Mouse (Mus musculus) embryonic stem cell, embryonic (primary cell): Measurements from ENCODE around the gene Pa2g4.

Source experiments
- CTCF ChIA-PET, 4 experiments: fragments of 300-600 bp in 2 of 4; fragments of 350-600 bp in 2 of 4; sonication (Branson Sonifier 250); formaldehyde crosslinking; loops; one replicate each; lab custom pipeline; 2022; ENCODE audit warnings: inconsistent platforms in 2 of 4; lab: Charles Lee
- POLR2A ChIA-PET, 4 experiments: fragments of 300-600 bp in 2 of 4; fragments of 350-600 bp in 2 of 4; sonication (Branson Sonifier 250); formaldehyde crosslinking; loops; one replicate each; lab custom pipeline; 2022; ENCODE audit warnings: antibody characterized with exemption in 4 of 4, inconsistent platforms in 1 of 4; lab: Charles Lee

Pa2g4 gene

GRCm38 (mm10) chr10:128588775-128589463, 23.1 kb upstream of the Pa2g4 start:
- ChIA-PET CTCF (interaction anchor here in 1 of 4 experiments (1.9 to 2.3 kb wide), 3 partner anchors 16 to 178 kb away, joined by 9 to 14 read pairs (median 10); partner anchors contain the start of genes Nabp2, Pa2g4 and Rnf41), POLR2A (interaction anchor here in 2 of 4 experiments (0.6 to 5.3 kb wide), 8 partner anchors 11 to 63 kb away, joined by 3 to 28 read pairs (median 8); partner anchors contain the start of genes Pa2g4 (in 2 of the 2), Esyt1 (in 1 of the 2) and Zc3h10 (in 1 of the 2))

DNA sequence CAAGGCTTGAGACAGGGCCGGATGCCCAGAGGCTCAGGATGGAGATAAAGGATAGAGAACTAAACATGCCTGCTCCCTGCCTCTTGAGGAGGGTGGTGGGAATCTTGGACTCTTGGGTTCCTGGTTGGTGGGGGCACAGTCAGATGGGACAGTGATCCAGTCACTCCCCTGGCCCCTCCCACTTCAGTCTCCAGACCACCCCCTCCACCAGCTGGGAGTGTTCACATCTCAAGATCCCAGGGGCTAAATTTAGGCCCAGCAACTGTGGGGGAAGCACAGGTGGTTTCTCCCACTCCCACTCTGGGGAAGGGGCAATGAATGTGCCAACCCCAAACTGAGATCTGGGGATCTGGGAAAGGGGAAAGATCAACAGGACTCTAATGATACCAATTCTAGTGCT, 22.3 kb upstream of the Pa2g4 start:
- ChIA-PET POLR2A (interaction anchor here in 3 of 4 experiments (0.6 to 5.3 kb wide), 8 partner anchors 12 to 126 kb away, joined by 3 to 28 read pairs (median 5); partner anchors contain the start of gene Pa2g4 (in 3 of the 3)), CTCF (interaction anchor here in 1 of 4 experiments (1.2 kb wide), 1 partner anchor 25 kb away, joined by 3 read pairs; no protein-coding TSS in a partner anchor)

DNA sequence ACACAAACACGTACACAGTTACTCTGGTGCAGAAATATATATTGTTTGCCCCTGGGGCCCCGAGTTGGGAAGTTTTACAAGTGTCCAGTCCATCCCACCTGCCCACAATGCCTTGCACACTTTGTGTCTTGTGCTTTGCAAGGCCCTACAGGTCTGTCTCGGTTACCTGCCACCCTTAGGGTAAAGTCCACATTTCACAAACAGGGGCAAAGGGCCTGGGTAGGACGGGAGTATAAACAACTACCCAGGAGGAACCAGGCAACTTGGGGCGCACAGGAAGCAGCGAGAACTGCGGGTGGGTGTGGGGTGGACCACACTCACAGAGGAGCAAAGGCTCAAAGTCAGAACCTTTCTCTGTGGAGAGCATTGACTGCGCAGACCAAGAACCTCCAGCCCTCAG, 21.9 kb upstream of the Pa2g4 start:
- ChIA-PET CTCF (interaction anchor here in 1 of 4 experiments (1.2 kb wide), 1 partner anchor 25 kb away, joined by 3 read pairs; no protein-coding TSS in a partner anchor), POLR2A (interaction anchor here in 3 of 4 experiments (1.0 to 3.0 kb wide), 12 partner anchors 11 to 126 kb away, joined by 3 to 16 read pairs (median 5); partner anchors contain the start of genes Pa2g4 (in 3 of the 3), Rab5b (in 1 of the 3) and Zc3h10 (in 1 of the 3))

DNA sequence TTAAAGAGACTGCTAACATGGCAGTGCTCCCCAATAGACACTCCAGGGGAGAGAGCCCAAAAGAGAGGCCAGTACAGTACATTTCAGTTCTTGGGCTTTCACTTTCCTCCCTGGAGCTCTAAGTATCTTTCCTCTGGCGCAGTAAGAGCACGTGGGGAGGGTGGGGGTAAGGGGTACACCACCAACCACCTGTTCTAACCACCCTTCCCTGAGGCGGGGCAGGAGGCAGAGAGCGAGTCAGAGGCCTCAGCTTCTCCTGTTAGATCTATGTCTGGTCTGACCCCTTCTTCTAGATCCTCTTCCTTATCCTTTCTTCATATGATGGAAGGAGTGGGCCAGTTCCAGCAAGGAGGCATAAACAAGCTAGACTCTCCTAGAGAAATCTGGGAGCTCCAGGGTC, 21.3 kb upstream of the Pa2g4 start:
- ChIA-PET CTCF (interaction anchor here in 3 of 4 experiments (0.6 to 1.2 kb wide), 5 partner anchors 12 to 496 kb away, joined by 3 to 4 read pairs (median 3); partner anchors contain the start of gene Baz2a (in 1 of the 3)), POLR2A (interaction anchor here in 3 of 4 experiments (0.5 to 3.0 kb wide), 23 partner anchors 9 to 496 kb away, joined by 3 to 16 read pairs (median 4); partner anchors contain the start of genes Pa2g4 (in 3 of the 3), Zc3h10 (in 2 of the 3), Baz2a (in 1 of the 3) and Cdk2 (in 1 of the 3))

GRCm38 (mm10) chr10:128586546-128586945, 20.8 kb upstream of the Pa2g4 start:
- CTCF ChIA-PET = interaction anchor here in 3 of 4 experiments (0.6 to 1.1 kb wide), 5 partner anchors 12 to 496 kb away, joined by 3 to 4 read pairs (median 3); partner anchors contain the start of gene Baz2a (in 1 of the 3)
- POLR2A ChIA-PET = interaction anchor here (0.6 to 3.0 kb wide), 21 partner anchors 9 to 495 kb away, joined by 3 to 16 read pairs (median 4); partner anchors contain the start of genes Pa2g4 (in 3 of the 4), Zc3h10 (in 2 of the 4), Baz2a (in 1 of the 4) and Rab5b (in 1 of the 4)

GRCm38 (mm10) chr10:128584386-128584785, 18.6 kb upstream of the Pa2g4 start:
- ChIA-PET POLR2A (interaction anchor here in 3 of 4 experiments (0.5 to 3.7 kb wide), 89 partner anchors 9 to 639 kb away, joined by 3 to 88 read pairs (median 4); partner anchors contain the start of genes Pa2g4 (in 3 of the 3), Zc3h10 (in 3 of the 3), Cnpy2 (in 2 of the 3) and Esyt1 (in 2 of the 3)), CTCF (interaction anchor here (0.5 to 2.8 kb wide), 28 partner anchors 10 to 329 kb away, joined by 3 to 13 read pairs (median 5); partner anchors contain the start of genes Esyt1 (in 1 of the 4), Myl6 (in 1 of the 4), Myl6b (in 1 of the 4) and Nabp2 (in 1 of the 4))

DNA sequence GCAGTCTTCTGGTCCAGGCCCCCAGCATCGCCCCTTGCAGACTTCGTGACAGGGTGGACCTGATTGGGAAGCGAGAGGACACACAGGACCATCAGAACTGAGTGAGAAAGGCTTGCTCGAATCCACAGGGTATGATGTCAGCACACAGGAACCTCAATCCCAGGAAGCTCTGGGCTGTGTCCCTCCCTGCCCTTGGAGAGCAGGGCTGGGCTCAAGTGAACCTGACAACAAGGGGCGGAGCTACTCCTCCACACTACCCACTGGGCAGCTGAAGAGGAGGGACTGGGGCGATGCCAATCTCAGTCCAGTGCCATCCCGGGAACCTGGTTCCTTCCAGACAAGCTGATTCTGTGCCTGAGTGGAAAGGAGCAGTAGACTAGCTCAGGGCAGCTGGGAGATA, 17.9 kb upstream of the Pa2g4 start:
- ChIA-PET POLR2A (interaction anchor here in 3 of 4 experiments (0.5 to 3.7 kb wide), 66 partner anchors 9 to 638 kb away, joined by 3 to 88 read pairs (median 6); partner anchors contain the start of genes Pa2g4 (in 3 of the 3), Zc3h10 (in 3 of the 3), Esyt1 (in 2 of the 3) and Bloc1s1 (in 1 of the 3)), CTCF (interaction anchor here (0.5 to 2.8 kb wide), 19 partner anchors 9 to 330 kb away, joined by 3 to 13 read pairs (median 5); partner anchors contain the start of genes Esyt1 (in 1 of the 4), Myl6 (in 1 of the 4), Myl6b (in 1 of the 4) and Pa2g4 (in 1 of the 4))

DNA sequence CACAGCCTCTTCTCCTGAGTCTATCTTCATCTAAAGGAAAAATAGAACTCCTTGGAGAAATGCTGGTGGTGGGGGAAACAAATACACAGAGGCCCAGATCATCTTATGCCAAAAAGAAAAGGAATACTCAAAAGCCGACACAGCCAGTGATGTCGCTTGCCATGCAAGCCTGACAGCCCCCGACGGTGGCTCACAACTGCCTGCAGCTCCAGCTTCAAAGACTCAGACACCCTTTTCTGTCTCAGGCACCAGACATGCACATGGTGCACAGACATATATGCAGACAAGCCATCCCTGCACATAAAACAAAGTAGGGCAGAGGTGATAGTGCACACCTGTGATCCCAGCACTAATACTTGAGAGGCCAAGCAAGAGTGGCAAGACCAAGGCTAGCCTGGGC, 13.9 kb upstream of the Pa2g4 start:
- ChIA-PET CTCF (interaction anchor here in 1 of 4 experiments (0.6 kb wide), 1 partner anchor 1324 kb away, joined by 3 read pairs; no protein-coding TSS in a partner anchor), POLR2A (interaction anchor here in 2 of 4 experiments (0.9 to 1.2 kb wide), 4 partner anchors 14 to 42 kb away, joined by 3 read pairs; partner anchors contain the start of genes Zc3h10 (in 2 of the 2) and Pa2g4 (in 1 of the 2))

- ChIA-PET CTCF (interaction anchor here in 1 of 4 experiments (0.6 kb wide), 1 partner anchor 1323 kb away, joined by 3 read pairs; no protein-coding TSS in a partner anchor), POLR2A (interaction anchor here in 2 of 4 experiments (0.6 to 1.2 kb wide), 5 partner anchors 13 to 83 kb away, joined by 3 to 4 read pairs (median 3); partner anchors contain the start of genes Zc3h10 (in 2 of the 2) and Pa2g4 (in 1 of the 2))
Measured at GRCm38 (mm10) chr10:128579298-128579697, 13.5 kb upstream of the Pa2g4 start.

- CTCF ChIA-PET = no interaction called here
Measured at GRCm38 (mm10) chr10:128578330-128578729, 12.5 kb upstream of the Pa2g4 start.

DNA sequence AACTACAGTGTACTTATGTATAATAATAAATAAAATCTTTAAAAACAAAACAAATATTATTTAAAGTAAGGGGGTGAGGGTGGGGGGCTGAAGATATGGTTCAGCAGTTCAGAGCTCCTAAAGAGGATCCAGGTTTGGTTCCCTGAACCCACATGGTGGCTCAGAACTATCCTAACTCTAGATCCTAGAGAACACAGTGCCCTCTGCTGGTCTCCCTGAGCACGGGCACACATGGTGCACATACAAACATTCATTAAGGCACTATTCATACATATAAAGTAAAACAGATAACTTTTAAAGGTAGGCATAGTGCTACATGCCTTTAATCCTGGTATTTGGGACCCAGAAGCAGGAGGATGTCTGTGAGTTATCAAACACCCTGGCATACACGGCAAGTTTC, 9.3 kb upstream of the Pa2g4 start:
- ChIA-PET CTCF (interaction anchor here (0.6 to 2.1 kb wide), 14 partner anchors 8 to 398 kb away, joined by 3 to 8 read pairs (median 4); partner anchors contain the start of genes Erbb3 (in 1 of the 4), Esyt1 (in 1 of the 4) and Pa2g4 (in 1 of the 4)), POLR2A (interaction anchor here in 3 of 4 experiments (0.9 to 2.2 kb wide), 9 partner anchors 9 to 47 kb away, joined by 3 to 11 read pairs (median 5); partner anchors contain the start of genes Pa2g4 (in 2 of the 3) and Erbb3 (in 1 of the 3))

More at GRCm38 (mm10) chr10:128578330-128578729, 12.5 kb upstream of the Pa2g4 start:
- POLR2A ChIA-PET = interaction anchor here in 1 of 4 experiments (2.0 kb wide), 1 partner anchor 12 kb away, joined by 9 read pairs; the partner anchor contains the start of gene Pa2g4

DNA sequence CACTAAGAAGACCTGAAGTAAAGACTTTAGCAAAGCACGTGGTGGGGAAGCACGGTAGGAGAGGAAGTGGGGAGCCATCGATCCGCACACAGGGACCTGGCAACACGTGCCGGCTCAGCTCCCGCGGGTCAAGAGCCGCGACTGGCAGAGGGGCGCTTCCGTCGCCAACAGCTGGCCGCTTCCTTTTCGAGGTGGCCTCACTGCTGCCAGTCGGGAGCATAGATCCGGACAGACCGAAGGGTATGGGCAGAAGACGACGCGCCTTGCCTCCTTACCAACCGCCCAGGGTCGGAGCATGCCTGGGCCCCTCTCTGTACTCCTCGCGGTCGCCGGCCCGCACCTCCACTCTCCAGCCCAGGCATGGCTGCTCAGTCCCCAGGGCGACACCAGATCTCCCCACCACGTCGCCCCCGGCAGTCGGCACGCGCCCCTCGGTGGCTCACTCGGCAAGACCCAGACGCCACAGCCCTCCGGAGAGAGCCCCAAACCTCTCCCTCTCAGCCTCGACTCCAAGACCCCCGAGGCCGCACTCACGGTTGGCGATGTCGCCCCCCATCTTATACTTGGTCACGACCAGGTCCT, 490 bp downstream of the Pa2g4 start:
- POLR2A ChIA-PET = interaction anchor here (0.5 to 12.1 kb wide), 121 partner anchors 8 to 928 kb away, joined by 3 to 250 read pairs (median 6); partner anchors contain the start of genes Zc3h10 (in 4 of the 4), Cdk2 (in 3 of the 4), Erbb3 (in 3 of the 4) and Myl6b (in 3 of the 4)

DNA sequence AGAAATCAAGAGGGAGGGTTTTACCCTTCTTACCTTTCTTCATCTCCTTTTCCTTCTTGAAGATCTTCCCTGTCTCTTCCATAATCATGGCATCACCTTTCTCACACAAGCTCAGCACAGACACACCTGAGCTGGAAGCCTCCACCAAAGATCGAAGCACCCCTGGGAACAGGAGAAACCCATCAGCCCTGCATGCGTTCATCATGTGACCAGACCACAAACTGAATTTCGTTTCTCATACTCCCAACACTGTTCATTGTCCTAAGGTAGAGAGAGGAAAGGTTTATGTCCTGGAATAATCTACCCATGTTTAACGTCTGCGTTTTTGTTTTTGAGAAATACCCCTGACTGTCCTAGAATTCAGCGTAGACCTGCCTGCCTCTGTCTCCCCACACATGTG, 2.2 kb downstream of the Pa2g4 start:
- CTCF ChIA-PET = interaction anchor here in 1 of 4 experiments (0.7 kb wide), 1 partner anchor 219 kb away, joined by 4 read pairs; no protein-coding TSS in a partner anchor
- POLR2A ChIA-PET = interaction anchor here in 3 of 4 experiments (0.6 to 12.1 kb wide), 21 partner anchors 8 to 1039 kb away, joined by 3 to 250 read pairs (median 4); partner anchors contain the start of genes Zc3h10 (in 2 of the 3), Esyt1 (in 1 of the 3), Nabp2 (in 1 of the 3) and Rab5b (in 1 of the 3)

More for the DNA sequence above, 490 bp downstream of the Pa2g4 start:
- CTCF ChIA-PET = interaction anchor here in 3 of 4 experiments (0.5 to 1.8 kb wide), 19 partner anchors 9 to 1029 kb away, joined by 3 to 18 read pairs (median 4); partner anchors contain the start of genes Cnpy2 (in 1 of the 3), Erbb3 (in 1 of the 3), Nabp2 (in 1 of the 3) and Rnf41 (in 1 of the 3)

DNA sequence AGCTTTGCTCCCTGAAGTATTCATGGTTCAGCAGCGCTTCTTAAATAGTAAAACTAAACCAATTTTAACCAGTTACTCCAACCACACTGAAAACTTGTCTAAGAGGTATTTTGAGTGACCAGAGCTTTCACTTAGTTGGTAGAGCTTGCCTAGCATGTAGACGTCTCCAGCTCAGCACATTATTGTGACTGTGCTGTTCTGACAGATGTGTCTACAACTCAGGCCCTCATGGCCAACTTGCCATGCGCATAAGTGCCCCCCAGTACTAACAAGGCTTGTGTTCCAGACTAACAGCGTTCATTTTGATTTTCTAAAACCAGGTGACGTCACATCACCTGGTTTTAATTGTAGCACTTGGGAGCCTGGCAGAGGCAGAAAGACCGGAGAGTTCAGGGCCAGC, 8.8 kb downstream of the Pa2g4 start:
- CTCF ChIA-PET = interaction anchor here (0.6 to 1.6 kb wide), 10 partner anchors 9 to 334 kb away, joined by 3 to 8 read pairs (median 3); partner anchors contain the start of genes Pa2g4 (in 1 of the 4) and Zc3h10 (in 1 of the 4)

GRCm38 (mm10) chr10:128556286-128556685, 9.5 kb downstream of the Pa2g4 start:
- POLR2A ChIA-PET = interaction anchor here (0.6 to 12.1 kb wide), 13 partner anchors 8 to 192 kb away, joined by 3 to 250 read pairs (median 9); partner anchors contain the start of genes Pa2g4 (in 4 of the 4), Zc3h10 (in 3 of the 4), Esyt1 (in 1 of the 4) and Myl6b (in 1 of the 4)
- CTCF ChIA-PET = interaction anchor here (0.6 to 1.6 kb wide), 12 partner anchors 9 to 335 kb away, joined by 3 to 8 read pairs (median 3); partner anchors contain the start of genes Pa2g4 (in 2 of the 4) and Zc3h10 (in 1 of the 4)

More for the DNA sequence above, 8.8 kb downstream of the Pa2g4 start:
- POLR2A ChIA-PET = interaction anchor here (0.7 to 12.1 kb wide), 13 partner anchors 9 to 70 kb away, joined by 3 to 250 read pairs (median 9); partner anchors contain the start of genes Pa2g4 (in 4 of the 4), Zc3h10 (in 3 of the 4), Esyt1 (in 1 of the 4) and Myl6b (in 1 of the 4)
